Mouse (Mus musculus) megakaryocyte, embryonic 14.5 days (primary cell): ENCODE data around the gene Rpain. TPM values are rescaled to one million over a fixed set of nuclear protein-coding genes. Genes with fewer than 3 reads are reported as not detected.

Experiments used
- H3K27me3 ChIP-seq: replicated peaks from 2 replicates; pipeline ENCODE3; 2012; ENCODE audit warnings: inconsistent platforms
- H3K36me3 ChIP-seq: replicated peaks from 2 replicates; pipeline ENCODE3; 2012; ENCODE audit warnings: low read length, inconsistent platforms, mixed read lengths
- H3K4me1 ChIP-seq: 2 replicates; pipeline ENCODE4 v1.6.1; 2012; ENCODE audit warnings: inconsistent platforms
- H3K4me3 ChIP-seq: replicated peaks from 2 replicates; pipeline ENCODE3; 2012; ENCODE audit warnings: moderate library complexity, mild to moderate bottlenecking, inconsistent platforms
- H3K9me3 ChIP-seq: 2 replicates; pipeline ENCODE4 v1.6.1; 2012; ENCODE audit warnings: inconsistent platforms
- FLI1 ChIP-seq: IDR thresholded peaks from 2 replicates; pipeline ENCODE4 v1.6.1; 2012; ENCODE audit warnings: low read length, inconsistent platforms, mixed read lengths
- GATA1 ChIP-seq: IDR thresholded peaks from 3 replicates; pipeline ENCODE4 v1.6.1; 2012; ENCODE audit warnings: mixed read lengths, low read length, inconsistent platforms, borderline replicate concordance
- polyA plus RNA-seq: library from polyadenylated mRNA; stranded (reverse); fragments of >175 nt; gene quantifications from 2 replicates; pipeline ENCODE4 v1.2.3, GENCODE M21; 2012; ENCODE audit warnings: low replicate concordance; ENCODE audit not compliant: insufficient read depth

Gene Rpain
- polyA plus RNA-seq: 9.3 TPM in 1 of 2 replicates, not detected in the other

DNA sequence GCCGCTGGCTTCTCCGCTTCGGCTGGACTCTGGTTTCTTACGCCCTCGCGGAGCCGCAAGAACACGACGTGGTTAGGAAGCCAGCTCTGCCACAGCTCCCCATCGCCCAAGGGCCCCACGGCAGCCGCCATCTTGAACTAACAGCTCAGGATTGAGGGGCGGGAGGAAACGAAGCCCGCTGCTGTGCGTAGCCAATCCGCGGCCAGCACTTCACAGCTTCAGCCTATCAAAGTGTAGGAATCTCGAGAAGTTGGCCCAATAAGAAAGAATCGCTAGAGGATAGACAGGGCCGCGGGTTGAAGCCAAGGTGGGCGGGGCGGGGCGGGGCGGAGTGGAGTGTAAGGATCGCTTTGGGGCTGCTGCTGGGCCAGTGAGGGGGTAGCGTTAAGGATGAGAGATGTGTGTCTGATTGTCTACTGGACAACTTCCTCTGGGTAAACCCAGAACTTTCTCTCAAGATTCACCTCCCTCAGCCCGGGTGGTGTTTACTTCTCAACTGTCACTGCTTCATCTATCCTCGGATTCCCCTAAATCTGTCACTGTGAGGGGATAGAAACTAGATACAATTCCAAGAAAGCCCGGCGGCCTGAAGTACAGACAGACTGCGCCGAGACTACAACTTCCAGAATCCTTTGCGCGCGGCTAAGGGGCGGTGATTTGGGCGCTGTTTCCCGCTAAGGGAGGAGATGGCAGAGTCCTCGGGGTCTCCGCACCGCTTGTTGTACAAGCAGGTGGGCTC is at the start of gene Rpain, which contains the start of gene Nup88:
TSS of gene Rpain (plus strand) at position 393 of the 739 bp plus-strand sequence.
TSS of gene Nup88 (minus strand) at position 153 of the 739 bp plus-strand sequence.
- H3K4me1 ChIP-seq: peaks cover 38% of the 10 kb centered on the region

GRCm38 (mm10) chr11:70931461-70931860 is 38.6 kb upstream of the Rpain start:
- TF ChIP-seq FLI1 (no peak), GATA1 (no peak)

More for the DNA sequence above, at the start of gene Rpain, which contains the start of gene Nup88:
- TF ChIP-seq GATA1: no peak
- TF ChIP-seq FLI1: no peak
- H3K4me3 ChIP-seq: peak within 1 kb of the TSS; percentile 91
- H3K27me3 ChIP-seq: no peaks in the 10 kb centered on the region
- no peaks in the 10 kb centered on the region for H3K9me3 ChIP-seq
- H3K36me3 ChIP-seq: peaks cover 64% of the 10 kb centered on the region

DNA sequence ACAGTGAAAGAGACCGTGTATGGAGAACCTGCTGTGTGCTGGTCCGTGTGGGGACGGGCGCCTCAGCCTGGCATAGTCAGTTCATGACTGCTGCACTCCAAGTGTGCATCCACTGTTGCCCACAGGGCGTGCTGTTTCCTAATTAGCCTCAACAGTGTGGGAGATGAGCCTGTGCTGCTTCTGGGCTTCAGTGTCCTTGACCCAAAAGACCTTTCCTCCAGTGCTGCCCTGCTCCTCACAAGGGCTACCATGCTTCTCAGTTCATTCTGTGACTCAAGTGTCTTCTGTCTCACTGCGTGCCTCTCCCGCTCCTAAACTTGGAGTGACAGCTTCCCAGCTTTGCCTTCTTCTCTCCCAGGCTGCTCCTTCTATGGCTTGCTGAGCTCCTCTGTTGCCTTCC is 34.7 kb upstream of the Rpain start:
- Histone ChIP-seq H3K36me3 (peaks cover 95% of the 10 kb centered on the region), H3K4me3 (no peak overlapping the region), H3K4me1 (peaks cover 13% of the 10 kb centered on the region), H3K9me3 (no peaks in the 10 kb centered on the region), H3K27me3 (no peaks in the 10 kb centered on the region)
- no peak for TF ChIP-seq GATA1
- no peak for TF ChIP-seq FLI1

More at GRCm38 (mm10) chr11:70931461-70931860, 38.6 kb upstream of the Rpain start:
- Histone ChIP-seq H3K27me3 (no peaks in the 10 kb centered on the region), H3K4me1 (peaks cover 12% of the 10 kb centered on the region), H3K36me3 (peaks cover 87% of the 10 kb centered on the region), H3K9me3 (no peaks in the 10 kb centered on the region), H3K4me3 (no peak overlapping the region)

DNA sequence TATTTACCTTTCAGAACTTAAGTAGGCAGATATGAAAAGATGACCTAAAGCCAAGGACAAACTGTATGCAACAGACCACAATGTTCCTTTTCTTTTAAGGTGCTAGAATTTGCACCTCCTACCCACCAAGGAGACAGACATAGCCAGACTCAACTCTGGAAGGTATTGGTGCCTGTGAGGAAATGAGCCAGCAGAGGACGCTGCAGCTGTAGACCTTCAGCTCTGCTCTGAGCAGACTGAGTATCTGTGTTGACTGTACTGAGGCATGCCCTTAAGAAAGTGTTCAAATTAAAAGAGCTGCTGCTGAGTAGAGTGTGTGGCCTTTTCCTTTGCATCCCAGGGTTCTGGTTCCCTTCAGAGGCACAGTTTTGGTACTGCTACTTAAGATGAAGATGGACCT is 27.4 kb upstream of the Rpain start:
- H3K9me3 ChIP-seq: no peaks in the 10 kb centered on the region
- H3K36me3 ChIP-seq: peaks cover 96% of the 10 kb centered on the region
- no peaks in the 10 kb centered on the region for H3K27me3 ChIP-seq
- H3K4me1 ChIP-seq: peaks cover 5% of the 10 kb centered on the region
- H3K4me3 ChIP-seq: no peak overlapping the region
- TF ChIP-seq FLI1 (no peak), GATA1 (no peak)

- Histone ChIP-seq H3K27me3 (no peaks in the 10 kb centered on the region), H3K4me3 (no peak overlapping the region), H3K9me3 (no peaks in the 10 kb centered on the region), H3K4me1 (no peaks in the 10 kb centered on the region), H3K36me3 (peaks cover 96% of the 10 kb centered on the region)
- TF ChIP-seq FLI1 (no peak), GATA1 (no peak)
Observed at GRCm38 (mm10) chr11:70943651-70944050, 26.4 kb upstream of the Rpain start.

DNA sequence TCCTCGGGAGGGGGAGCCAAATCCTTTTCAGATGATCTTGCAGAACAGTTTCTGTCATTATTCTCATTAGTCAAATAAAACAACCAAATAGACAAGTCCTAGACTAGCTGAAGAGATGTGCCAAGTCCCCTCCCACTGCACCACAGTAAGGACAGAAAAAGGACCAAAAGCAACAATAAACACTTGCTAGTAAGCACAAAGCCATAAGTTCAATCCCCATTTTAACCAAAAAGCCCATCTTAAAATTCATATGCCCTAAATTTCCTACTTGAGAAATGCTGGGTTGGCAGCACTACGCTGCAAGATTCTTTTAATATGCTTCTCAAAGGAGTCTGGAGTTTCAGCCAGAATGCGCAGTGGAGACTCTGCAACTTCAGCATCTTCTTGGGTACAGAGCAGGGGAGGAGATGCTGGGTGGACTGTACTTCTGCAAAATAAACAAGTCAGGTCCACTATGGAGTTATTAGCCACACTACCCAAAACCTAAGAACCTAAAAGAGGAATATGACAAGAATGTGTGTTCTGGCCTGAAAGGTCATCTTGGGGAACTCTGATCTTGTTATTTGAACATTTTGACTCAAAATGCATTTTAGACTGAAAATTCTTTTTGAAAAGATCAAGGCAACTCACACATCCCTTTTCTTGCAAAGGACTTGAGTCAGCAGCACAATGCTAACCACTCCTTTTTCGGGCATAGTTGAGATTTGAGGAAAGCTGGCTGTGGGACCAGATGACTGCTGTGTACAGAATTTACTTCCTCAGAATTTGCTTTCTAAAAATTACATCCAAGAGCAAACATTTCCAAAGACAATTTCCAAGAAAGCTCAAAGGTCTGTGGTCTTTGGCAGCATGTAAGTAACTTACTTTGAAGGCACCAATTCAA is 24.8 kb upstream of the Rpain start:
- H3K4me3 ChIP-seq: no peak overlapping the region
- peaks cover 96% of the 10 kb centered on the region for H3K36me3 ChIP-seq
- H3K27me3 ChIP-seq: no peaks in the 10 kb centered on the region
- H3K4me1 ChIP-seq: no peaks in the 10 kb centered on the region
- no peak for TF ChIP-seq GATA1
- TF ChIP-seq FLI1: no peak
- no peaks in the 10 kb centered on the region for H3K9me3 ChIP-seq

GRCm38 (mm10) chr11:70954711-70955110 is 15.3 kb upstream of the Rpain start:
- TF ChIP-seq GATA1: no peak
- Histone ChIP-seq H3K4me1 (no peaks in the 10 kb centered on the region; the same call in 1 of the 2 replicates), H3K4me3 (no peak overlapping the region), H3K27me3 (no peaks in the 10 kb centered on the region), H3K36me3 (peaks cover 97% of the 10 kb centered on the region), H3K9me3 (no peaks in the 10 kb centered on the region)

DNA sequence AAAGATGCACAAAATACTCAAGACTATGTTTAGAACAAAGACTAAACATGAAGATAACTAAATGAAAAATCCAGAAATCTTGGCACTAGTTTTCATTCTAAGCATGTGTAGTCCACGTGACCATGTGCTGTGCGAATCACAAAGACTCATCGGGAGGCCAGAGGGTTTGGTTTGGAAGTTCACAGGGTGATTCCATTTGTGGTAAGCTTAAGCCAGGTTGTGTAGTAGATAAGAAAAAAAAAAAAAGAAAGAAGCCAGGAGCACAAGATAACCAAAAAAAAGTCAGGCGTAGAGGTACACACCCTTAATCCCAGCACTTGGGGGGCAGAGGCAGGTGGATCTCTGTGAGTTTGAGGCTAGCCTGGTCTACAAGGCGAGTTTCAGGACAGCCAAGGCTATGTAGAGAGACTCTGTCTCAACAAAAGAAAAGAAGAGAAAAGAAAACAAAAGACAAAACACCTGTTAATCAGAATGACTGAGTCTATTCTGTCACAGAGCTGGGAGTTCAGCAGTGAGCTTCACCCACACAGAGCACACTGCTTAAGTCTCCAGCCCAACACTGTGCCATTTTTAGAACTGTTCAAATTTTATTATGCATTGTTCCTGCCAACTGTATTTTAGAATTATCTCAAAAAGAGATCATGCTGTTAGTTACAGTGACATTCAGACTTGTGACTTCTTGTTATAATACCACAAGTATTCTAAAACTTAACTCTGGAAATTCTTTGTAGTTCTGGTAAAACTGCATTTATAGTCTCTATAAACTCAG is 9.0 kb upstream of the Rpain start:
- Histone ChIP-seq H3K4me3 (no peak overlapping the region), H3K36me3 (peaks cover 90% of the 10 kb centered on the region), H3K27me3 (no peaks in the 10 kb centered on the region), H3K9me3 (no peaks in the 10 kb centered on the region), H3K4me1 (peaks cover 50% of the 10 kb centered on the region)
- TF ChIP-seq GATA1 (no peak), FLI1 (no peak)

GRCm38 (mm10) chr11:70964222-70964907 is 5.6 kb upstream of the Rpain start:
- Histone ChIP-seq H3K27me3 (no peaks in the 10 kb centered on the region), H3K36me3 (peaks cover 71% of the 10 kb centered on the region), H3K9me3 (no peaks in the 10 kb centered on the region), H3K4me3 (no peak overlapping the region), H3K4me1 (peaks cover 67% of the 10 kb centered on the region)
- TF ChIP-seq FLI1: no peak
